In genomic region chr15:78913632-78914090, GRCm38 (mm10) we compare ENCODE assay signal across 8 mouse cellular contexts. TPM values are rescaled to one million over a fixed set of nuclear protein-coding genes. Genes with fewer than 3 reads are reported as not detected.
DNase-seq lines count a peak whose midpoint lies in the region; ATAC-seq and TF ChIP-seq lines count a peak whose summit lies in the region.

TSS of gene Pdxp (plus strand) at chr15:78913919.

- no peaks in the 10 kb centered on the region for H3K9me3 ChIP-seq in forebrain, embryonic 15.5 days
- H3K9me3 ChIP-seq in liver, postnatal 0 days (ENCODE audit: low read length): no peaks in the 10 kb centered on the region
- no peaks in the 10 kb centered on the region for H3K9me3 ChIP-seq in neural tube, embryonic 14.5 days (ENCODE audit: control insufficient read depth, low read length)

- no peak for TF ChIP-seq EP300 in liver, postnatal 0 days (IDR thresholded peaks at IDR 0.05; ENCODE audit: low read depth)

- H3K27ac ChIP-seq in forebrain, embryonic 15.5 days (replicated peaks): peak within 1 kb of the TSS; percentile 95
- peak within 1 kb of the TSS; percentile 34; the same call in 1 of the 2 replicates for H3K27ac ChIP-seq in liver, postnatal 0 days (ENCODE audit: low read depth)
- H3K27ac ChIP-seq in neural tube, embryonic 14.5 days (ENCODE audit: low read depth, low read length): peak within 1 kb of the TSS; percentile 97
- H3K27ac ChIP-seq in testis, adult 2 months (ENCODE audit: control insufficient read depth, insufficient read depth, low read depth, low read length): peak within 1 kb of the TSS; percentile 50

- peak; percentile 96 for DNase-seq in MEL-GATA-1-ER (ENCODE audit: extremely low read depth, low read depth)
- peak; percentile 97 to 99 for DNase-seq in cerebellum, adult 18-20 months
- peak; percentile 87 for DNase-seq in heart, postnatal 25 days (ENCODE audit: low spot score)
- DNase-seq in layer of hippocampus, adult 11-12 months (ENCODE audit: low spot score): peak; percentile 96
- peak; percentile 93 for DNase-seq in liver, postnatal 0 days

- H3K4me3 ChIP-seq in forebrain, embryonic 15.5 days: peak within 1 kb of the TSS; percentile 67
- H3K4me3 ChIP-seq in liver, postnatal 0 days (ENCODE audit: low read depth, low read length): peak within 1 kb of the TSS; percentile 54
- H3K4me3 ChIP-seq in neural tube, embryonic 14.5 days (ENCODE audit: low read depth, low read length): peak within 1 kb of the TSS; percentile 71
- H3K4me3 ChIP-seq in testis, adult 2 months (ENCODE audit: control insufficient read depth, low read depth, low read length): peak within 1 kb of the TSS; percentile 85

- intact Hi-C loops in heart, postnatal 25 days (cut with DNase I): no loop called here

- WGBS in forebrain, embryonic 15.5 days: under 1% methylated on average over 50 of the region's 51 CpGs
- WGBS in liver, postnatal 0 days (ENCODE audit: insufficient replicate concordance): 1% methylated on average over 49 of the region's 51 CpGs
- WGBS in neural tube, embryonic 14.5 days: under 1% methylated on average over 51 of the region's 51 CpGs

- no peak for TF ChIP-seq CTCF in liver, postnatal 0 days (IDR thresholded peaks at IDR 0.05; ENCODE audit: low read depth)
- TF ChIP-seq CTCF in testis, adult 2 months (IDR thresholded peaks at IDR 0.05; ENCODE audit: control insufficient read depth, insufficient read depth, insufficient replicate concordance, low read depth, low read length): no peak

- TF ChIP-seq POLR2A in testis, adult 2 months (IDR thresholded peaks at IDR 0.05; ENCODE audit: control insufficient read depth, low read depth, low read length): no peak; the same call in 1 of the 2 replicates

- peaks cover 5% of the 10 kb centered on the region; the same call in 1 of the 2 replicates for H3K36me3 ChIP-seq in forebrain, embryonic 15.5 days
- peaks cover 18% of the 10 kb centered on the region for H3K36me3 ChIP-seq in liver, postnatal 0 days (replicated peaks; ENCODE audit: insufficient read depth, low read length)
- no peaks in the 10 kb centered on the region for H3K36me3 ChIP-seq in neural tube, embryonic 14.5 days (ENCODE audit: control insufficient read depth, insufficient read depth, low read length)
- no peaks in the 10 kb centered on the region for H3K36me3 ChIP-seq in testis, adult 2 months (ENCODE audit: control insufficient read depth, insufficient read depth, low read length)

- peak; percentile 96 for ATAC-seq in forebrain, embryonic 15.5 days (replicated peaks)
- ATAC-seq in liver, postnatal 0 days: peak; percentile 90
- peak; percentile 94 for ATAC-seq in neural tube, embryonic 14.5 days (ENCODE audit: low read depth)

- peak within 1 kb of the TSS; percentile 70 for H3K4me2 ChIP-seq in forebrain, embryonic 15.5 days (replicated peaks)
- peak within 1 kb of the TSS; percentile 96 for H3K4me2 ChIP-seq in liver, postnatal 0 days (ENCODE audit: low read depth, low read length)
- peak within 1 kb of the TSS; percentile 89 for H3K4me2 ChIP-seq in neural tube, embryonic 14.5 days (ENCODE audit: low read depth, low read length)

- no peaks in the 10 kb centered on the region for H3K27me3 ChIP-seq in forebrain, embryonic 15.5 days
- peaks cover 2% of the 10 kb centered on the region; the same call in 1 of the 2 replicates for H3K27me3 ChIP-seq in liver, postnatal 0 days (ENCODE audit: insufficient read depth, low read length)
- no peaks in the 10 kb centered on the region for H3K27me3 ChIP-seq in neural tube, embryonic 14.5 days (ENCODE audit: control insufficient read depth, insufficient read depth, low read length)
- no peaks in the 10 kb centered on the region for H3K27me3 ChIP-seq in testis, adult 2 months (ENCODE audit: control insufficient read depth, insufficient read depth, low read length)

- H3K9ac ChIP-seq in forebrain, embryonic 15.5 days (replicated peaks): peak within 1 kb of the TSS; percentile 74
- H3K9ac ChIP-seq in liver, postnatal 0 days (replicated peaks): peak within 1 kb of the TSS; percentile 63
- H3K9ac ChIP-seq in neural tube, embryonic 14.5 days (replicated peaks; ENCODE audit: low read depth, low read length): peak within 1 kb of the TSS; percentile 77

- peaks cover 37% of the 10 kb centered on the region for H3K4me1 ChIP-seq in forebrain, embryonic 15.5 days
- H3K4me1 ChIP-seq in liver, postnatal 0 days (ENCODE audit: insufficient read depth): peaks cover 23% of the 10 kb centered on the region
- H3K4me1 ChIP-seq in neural tube, embryonic 14.5 days (ENCODE audit: control insufficient read depth, insufficient read depth, low read length): peaks cover 27% of the 10 kb centered on the region
- peaks cover 6% of the 10 kb centered on the region for H3K4me1 ChIP-seq in testis, adult 2 months (ENCODE audit: control insufficient read depth, insufficient read depth, low read length)

RNA-seq across cellular contexts. Expression of gene Pdxp, which starts in this region (rescaled TPM):
- polyA plus RNA-seq in forebrain, embryonic 15.5 days (2015; fragmentation: Nextera tagmentation; extraction: Ambion mirVana): 99.5 and 101 TPM in 2 replicates
- 1 to 10 TPM in 1 of 2 experiments, under 1 TPM in 1; 0.75 to 1.4 TPM for total RNA-seq in heart, postnatal 25 days (2021)
- 1.9 and 2.1 TPM in 2 replicates for polyA plus RNA-seq in liver, postnatal 0 days (2015; fragmentation: Nextera tagmentation; extraction: Ambion mirVana)
- polyA plus RNA-seq in neural tube, embryonic 14.5 days (2014; fragmentation: Nextera tagmentation; extraction: Ambion mirVana): 74.9 and 84.7 TPM in 2 replicates
- polyA plus RNA-seq in testis, adult 2 months (2012; rRNA removed): 3.6 and 3.8 TPM in 2 replicates

Comparison
In these comparisons a context has a peak if more than half of its experiments do, and no peak if none do; other contexts are left out.
1. Peak in every context shown above with its lines: DNase-seq, ATAC-seq, H3K4me3 ChIP-seq and H3K27ac ChIP-seq.
2. RNA of gene Pdxp (polyA plus RNA-seq): 99.5 to 101 TPM in forebrain, embryonic 15.5 days and 74.9 to 84.7 TPM in neural tube, embryonic 14.5 days; 3.6 to 3.8 TPM in testis, adult 2 months and 1.9 to 2.1 TPM in liver, postnatal 0 days; every median in the first group is over 10 times any median in the second.
3. H3K27ac ChIP-seq: peak in every context shown above with its lines; median percentile 97 in neural tube, embryonic 14.5 days; 95 in forebrain, embryonic 15.5 days; 50 in testis, adult 2 months; 34 in liver, postnatal 0 days.